Mouse (Mus musculus) CD4-positive helper T cell, adult 2 months (primary cell): Measurements from ENCODE around the gene 6030468B19Rik.

Source experiments
- DNase-seq: peaks from one replicate; pipeline ENCODE4 v3.0.0-alpha.2; 2012; ENCODE audit warnings: low read depth, missing footprints, low spot score

6030468B19Rik gene

DNA sequence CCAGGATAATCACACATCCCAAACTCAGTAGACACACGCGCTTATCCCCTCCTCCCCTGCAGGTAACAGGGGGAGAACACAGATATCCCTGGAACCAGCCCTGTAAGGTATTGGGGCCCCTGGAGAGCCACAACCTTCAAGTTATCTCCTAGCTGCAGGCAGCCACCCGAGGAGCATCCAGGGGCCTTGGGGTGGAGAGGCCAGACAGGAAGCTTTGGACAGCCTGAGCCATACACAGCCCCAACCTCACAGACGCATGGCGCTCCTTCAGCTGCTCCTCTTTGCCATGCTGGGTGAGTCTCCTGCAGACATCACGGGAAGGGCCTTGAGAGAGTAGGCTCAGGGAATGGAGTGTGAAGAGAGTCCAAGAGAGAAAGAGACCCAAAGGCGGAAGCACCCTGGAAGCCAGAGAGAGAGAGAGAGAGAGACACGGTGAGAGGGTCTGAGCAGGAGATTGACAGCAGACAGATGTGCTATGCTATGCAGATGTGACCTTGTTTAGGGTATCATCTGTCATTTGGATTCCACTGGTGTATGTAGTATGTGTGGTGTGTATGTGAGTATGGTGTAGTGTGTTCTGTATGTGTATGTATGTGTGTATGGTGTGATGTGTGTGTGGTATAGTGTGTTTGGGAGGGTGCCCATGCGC lies at the start of gene 6030468B19Rik:
6030468B19Rik (plus strand) TSS at position 150 of the 649 bp plus-strand sequence.
- DNase-seq = no peak

DNA sequence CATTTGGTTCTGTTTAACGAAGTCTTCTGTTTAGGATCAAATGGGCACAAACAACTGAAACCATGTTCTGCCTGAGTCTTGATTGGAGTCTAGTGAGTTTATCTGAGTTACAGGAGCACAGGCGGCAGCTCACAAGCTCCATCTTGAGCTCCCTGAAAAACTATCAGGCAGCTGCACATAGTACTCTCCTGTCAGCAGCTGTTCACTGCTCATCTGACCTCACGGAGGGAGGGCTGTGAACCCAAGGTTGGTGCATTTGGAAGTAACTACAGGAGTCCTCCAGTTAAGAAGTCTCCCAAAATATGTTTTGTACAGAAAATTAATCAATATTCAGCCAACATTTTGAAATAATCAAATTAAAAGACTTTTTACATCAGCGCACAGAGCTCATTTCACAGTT lies 48.8 kb upstream of the 6030468B19Rik start:
- DNase-seq = no peak

DNA sequence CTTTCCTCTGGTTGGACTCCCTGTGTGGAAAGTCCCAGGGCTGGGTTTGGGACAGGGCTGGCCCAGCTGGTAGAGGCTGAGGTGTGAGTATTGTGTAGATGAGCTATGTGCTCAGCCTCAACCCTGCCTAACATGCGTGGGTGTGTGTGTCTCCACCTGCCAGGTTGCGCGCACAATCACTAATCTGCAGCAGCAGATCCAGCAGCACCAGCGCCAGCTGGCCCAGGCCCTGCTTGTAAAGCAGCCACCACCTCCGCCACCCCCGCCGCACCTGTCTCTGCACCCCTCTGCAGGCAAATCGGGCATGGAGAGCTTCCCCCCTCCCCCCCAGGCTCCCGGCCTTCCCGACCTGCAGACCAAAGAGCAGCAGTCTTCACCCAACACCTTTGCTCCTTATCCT lies 48.0 kb upstream of the 6030468B19Rik start:
- no peak for DNase-seq

DNA sequence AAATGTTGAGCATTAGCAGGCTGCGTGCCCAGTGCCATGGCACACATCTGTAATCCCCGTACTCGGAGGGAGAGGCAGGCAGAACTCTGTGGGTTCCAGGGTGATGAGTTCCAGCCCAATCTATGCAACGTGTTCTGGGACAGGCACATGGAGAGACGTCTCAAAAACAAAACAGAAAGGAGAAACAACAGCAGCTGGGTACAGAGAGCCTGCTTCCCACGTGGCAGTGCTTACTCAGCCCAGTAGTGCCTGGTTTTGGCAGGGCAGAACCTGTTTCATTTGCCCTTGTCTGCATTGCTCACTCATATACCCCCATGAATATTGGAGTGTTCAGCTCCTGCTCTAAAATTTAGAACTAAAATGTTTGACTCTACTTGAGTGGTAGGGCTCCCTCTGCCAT lies 45.9 kb upstream of the 6030468B19Rik start:
- DNase-seq = no peak

DNA sequence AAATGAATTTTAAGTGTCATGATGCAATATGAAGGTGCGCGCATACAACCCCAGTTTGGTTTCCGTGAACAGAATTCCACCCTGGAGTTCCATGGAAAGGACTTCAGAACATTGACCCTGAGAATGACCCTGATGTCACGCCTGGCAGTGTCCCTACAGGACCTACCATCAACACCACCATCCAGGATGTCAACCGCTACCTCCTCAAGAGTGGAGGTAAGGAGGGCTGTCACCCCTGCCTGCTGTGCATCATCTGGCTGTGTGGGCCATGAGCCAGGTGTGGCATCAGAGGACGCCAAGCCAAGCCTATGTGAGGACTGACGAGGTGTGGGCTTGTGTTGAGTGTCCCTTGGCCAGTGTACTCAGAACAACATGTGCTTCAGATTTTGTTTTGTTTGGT lies 41.6 kb upstream of the 6030468B19Rik start:
- DNase-seq = no peak

DNA sequence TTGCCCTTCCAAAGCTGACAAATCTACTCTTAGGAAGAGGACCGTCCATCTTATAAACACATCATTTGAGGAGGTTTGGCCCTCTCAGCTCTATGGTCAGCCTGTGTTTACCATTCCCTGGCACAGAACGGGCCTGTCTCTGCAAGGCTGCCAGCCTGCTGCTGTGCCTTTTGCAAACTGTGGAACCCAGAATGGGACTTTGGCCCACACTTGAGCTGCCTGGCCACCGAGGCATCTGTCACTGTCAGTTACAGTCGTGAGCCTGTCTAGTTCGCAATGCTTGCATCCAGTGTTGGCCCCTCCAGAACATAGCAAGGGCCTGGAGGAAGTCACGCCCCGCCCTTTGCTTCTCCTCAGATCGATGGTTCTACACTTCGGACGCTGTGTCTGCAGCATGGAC lies 38.2 kb upstream of the 6030468B19Rik start:
- no peak for DNase-seq

DNA sequence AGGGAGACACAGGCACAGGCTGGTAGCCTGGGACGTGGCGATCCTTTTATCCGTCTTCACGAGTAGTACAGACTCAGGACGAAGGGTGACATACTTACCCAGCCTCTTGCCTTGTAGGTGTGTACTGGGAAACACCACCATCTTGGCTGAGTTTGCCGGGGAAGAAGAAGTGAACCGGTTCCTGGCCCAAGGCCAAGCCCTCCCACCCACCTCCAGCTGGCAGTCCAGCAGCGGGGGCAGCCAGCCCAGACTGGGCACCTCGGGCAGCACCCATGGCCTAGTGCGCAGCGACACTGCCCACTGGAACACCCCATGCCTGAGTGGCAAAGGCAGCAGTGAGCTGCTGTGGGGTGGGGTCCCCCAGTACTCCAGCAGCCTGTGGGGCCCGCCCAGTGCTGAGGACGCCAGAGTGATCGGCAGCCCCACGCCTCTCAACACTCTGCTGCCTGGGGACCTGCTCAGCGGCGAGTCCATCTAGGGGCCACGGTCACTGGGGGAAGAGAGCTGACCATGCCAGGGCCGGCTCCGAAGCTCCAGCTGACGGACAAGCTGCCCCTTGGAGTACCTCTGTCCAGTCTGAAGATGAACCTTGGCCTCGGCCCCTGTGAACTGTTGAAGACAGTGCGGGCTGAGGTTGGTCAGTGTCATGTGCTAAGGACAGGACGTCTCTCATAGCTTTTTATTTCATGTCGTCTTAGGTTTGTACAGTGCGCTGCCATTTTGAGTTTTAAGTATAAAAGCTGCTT lies 36.9 kb upstream of the 6030468B19Rik start:
- DNase-seq = no peak

DNA sequence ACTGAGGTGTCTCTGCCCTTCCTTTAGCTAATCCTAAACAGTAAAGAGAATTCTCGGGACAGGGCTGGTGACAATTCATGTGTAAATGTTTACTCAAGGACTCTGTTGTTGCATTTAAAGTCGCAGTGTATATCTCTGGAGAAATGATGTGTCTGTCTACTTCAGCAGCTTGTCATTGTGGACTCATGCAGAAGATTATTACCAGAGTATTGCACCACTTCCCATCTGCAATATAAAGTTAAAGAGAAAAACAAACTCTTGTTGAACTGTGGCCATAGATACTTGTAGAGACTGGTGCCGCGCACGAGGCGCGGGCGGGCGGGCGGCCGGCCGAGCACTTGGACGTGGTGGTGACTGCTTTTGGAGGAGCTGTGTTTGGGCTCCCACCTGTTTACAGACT lies 35.7 kb upstream of the 6030468B19Rik start:
- no peak for DNase-seq

DNA sequence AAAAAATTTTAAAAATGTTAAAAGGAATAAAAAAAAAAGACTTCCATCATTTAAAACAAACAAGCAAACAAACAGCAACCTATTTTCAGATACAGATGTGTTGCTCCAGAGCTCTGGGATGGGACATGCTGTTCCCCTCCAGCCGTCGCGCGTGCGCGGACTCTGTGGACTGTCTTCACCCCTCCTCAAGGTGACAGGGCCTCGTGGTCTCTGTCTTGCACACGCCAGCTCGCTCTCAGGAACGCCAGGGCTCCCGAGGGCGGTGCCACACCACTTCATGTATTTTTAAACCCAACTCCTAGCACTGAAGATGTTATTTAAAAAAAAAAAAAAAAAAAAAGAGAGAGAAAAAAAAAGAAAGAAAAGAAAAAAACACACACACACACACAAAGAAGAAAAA lies 35.2 kb upstream of the 6030468B19Rik start:
- no peak for DNase-seq

DNA sequence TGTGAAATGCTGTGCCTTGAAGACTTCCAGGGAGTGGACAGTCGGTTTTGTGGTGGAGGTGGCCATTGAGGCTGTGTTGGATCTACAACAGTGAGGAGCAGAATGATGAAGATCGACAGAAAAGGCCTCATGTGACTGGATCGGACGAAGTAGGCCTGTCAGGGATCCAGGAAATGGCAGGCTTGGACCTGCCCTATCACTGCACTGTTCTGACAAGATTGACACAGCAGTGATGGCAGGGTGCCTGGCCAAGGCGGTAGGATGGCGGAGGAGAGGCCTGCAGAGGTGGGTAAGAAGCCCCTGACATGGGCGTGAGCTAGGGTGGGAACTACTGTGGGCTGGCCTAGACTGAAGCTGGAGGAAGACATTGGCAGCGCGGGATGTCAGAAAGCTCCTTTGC lies 33.1 kb upstream of the 6030468B19Rik start:
- DNase-seq = no peak

DNA sequence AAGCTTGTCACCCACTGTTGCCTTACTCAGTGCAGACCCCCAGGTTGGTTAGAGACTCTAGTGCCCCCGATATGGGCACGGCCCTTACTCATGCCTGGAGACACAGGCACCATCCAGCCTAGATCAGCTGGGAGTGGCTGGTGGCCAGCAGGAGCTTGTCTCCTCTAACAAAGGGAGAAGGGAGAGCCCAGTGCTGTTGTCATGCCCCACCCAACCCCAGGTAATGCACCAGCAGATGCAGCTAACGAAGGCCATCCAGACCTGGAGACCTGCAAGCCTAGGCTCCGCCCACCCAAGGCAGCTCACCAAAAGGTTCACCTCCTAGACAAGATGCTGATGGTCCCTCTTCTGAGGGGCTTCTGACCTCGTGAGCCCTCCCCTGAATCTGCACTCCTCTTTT lies 32.1 kb upstream of the 6030468B19Rik start:
- no peak for DNase-seq

DNA sequence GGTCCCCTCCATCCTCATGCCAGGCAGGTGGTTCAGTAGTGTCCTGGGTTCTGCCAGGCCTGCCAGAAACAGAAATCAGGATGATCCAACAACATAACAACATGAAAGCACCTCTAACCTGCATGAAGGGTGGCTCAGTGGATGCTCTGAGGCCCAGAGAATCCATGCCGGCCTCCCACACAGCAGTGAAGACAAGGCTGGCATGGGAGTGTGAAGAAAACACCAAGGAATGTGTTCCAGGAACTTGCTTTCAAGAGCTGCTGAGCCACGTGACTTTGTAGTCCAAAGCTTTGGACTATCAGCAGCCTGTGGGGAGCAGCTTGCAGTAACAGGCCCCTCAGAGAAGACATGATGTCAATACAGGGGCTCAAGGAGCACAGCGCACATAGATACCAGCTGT lies 31.2 kb upstream of the 6030468B19Rik start:
- DNase-seq = no peak

DNA sequence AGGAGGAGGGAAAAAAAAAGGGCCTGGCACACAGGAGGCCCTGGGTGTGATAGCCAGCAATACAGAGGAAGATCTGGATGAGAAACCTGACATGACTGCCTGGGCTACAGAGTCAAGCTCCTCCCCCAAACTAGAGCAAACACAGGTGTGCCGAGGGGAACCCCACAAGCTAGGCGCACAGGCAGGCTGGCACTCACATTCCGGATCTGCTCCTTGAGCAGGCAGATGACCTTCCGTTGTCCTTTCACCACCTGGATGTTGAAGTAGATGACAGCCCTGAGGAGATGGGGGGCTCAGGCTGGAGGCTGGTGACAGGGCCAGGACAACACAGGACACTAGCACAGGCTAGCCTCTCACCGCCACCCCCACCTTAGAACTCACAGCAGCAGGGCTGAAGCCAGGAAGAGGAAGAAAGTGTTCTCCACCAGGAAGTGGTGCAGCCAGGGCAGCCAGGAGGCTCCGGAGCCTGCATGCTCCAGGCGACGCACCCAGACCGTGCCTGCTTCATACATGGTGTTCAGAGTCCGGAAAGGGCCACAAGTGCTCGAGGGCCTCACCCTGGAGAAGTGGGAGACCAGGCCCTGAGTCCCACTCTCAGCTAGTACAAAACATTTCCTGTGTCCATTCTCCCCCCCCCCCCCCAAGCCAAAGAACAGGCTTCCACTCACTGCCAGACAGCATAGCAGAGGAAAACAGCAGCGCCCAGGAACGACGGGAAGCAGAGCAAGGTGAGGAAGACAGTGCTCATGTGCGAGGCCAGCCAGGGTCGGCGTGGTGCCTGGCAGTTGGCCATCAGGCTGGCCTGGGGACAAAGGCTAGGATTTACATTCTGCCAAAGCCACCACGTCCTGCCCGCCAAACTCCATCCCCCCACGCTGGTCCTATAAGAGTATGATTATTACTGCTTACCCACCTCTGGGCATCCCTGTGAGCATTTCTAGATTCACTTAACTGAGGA lies 28.5 kb upstream of the 6030468B19Rik start:
- DNase-seq = no peak

DNA sequence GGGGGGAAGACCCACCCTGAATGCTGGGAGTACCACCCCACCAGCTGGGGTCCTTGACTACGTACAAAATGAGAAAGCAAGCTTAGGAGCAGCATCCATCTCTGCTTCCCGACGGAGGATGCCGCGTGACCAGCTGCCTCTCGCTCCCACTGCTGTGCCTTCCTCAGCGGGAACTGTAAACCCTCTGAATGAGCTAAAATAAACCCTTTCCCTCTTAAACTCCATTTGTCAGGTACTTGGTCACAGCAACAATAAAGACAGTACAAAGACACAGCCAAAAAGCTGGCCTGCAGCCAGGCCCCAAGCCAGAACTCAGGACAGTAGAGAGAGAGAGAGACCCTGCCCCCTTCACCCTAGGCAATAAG lies 27.8 kb upstream of the 6030468B19Rik start:
- DNase-seq = no peak

DNA sequence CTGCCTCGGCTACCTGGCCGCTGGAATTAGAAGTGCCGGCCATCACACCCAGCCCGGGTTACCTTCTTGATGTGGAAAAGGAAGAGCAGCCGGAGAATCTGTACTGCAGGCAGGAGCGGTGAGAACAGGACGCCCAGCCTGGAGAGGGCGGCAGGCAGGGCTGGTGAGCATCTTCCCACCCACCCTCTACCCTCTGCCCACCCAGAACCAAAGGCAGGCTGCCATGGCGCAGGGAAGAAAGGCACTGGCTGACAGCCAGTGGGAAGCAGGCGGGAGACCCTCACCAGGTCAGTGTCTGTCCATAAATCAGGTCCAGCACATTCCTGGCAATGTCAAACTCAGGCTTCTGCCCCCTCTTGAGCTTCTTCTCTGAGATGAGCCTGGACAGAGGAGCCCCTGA lies 27.1 kb upstream of the 6030468B19Rik start:
- DNase-seq = no peak

DNA sequence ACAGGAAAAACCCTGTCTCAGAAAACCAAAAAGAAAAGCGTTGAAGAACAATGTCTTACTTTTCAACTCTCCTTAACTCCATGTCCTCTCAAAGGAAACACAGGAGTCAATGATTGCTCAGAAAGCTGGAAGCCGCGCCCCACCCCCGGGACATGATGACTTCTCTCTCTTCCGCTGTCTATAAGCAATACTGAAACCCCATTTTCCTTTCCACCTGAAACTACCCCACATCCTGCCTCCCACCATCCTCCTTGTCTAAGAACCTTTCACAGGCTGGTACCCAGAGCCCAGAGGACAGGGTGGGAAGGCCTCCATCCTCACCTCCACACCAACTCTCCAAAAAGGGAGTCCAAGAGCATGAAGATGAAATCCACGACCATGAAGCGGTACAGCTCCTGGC lies 25.1 kb upstream of the 6030468B19Rik start:
- DNase-seq = peak; percentile 71

DNA sequence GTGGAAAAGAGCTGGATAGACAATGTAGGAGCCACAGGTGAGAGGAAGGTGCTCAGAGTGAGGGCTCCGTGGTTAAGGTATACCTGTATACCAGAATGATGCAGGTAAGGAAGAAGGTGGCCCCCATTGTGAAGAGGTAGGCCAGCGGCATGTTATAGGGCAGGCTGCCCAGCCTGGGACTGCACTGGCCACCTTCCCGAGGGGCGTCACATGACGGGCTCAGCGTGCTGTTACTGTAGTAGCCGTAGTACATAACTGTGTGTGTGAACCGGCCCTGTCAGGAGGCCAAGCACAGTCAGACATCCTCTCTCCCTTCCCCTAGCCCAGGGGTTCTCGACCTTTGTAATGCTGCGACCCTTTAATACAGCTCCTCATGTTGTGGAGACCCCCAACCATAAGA lies 22.5 kb upstream of the 6030468B19Rik start:
- no peak for DNase-seq

DNA sequence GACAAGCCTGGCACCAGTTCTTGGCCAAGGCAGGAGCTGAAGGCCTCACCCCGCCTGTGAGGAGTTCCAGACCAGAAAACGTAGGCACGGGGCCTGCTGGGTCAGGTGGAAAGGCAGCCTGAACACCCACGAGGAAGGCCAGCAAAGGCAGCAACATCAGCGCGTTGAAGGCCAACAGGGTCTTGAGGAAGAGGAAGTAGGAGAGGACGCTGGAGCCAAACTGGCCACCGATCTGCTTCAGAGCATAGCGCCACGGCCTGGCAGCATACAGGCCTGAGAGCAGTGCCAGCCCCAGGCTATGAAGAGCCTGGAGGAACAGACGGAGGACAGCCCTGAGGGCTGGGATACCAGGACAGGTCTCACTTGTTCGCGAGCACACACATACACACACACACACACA lies 21.9 kb upstream of the 6030468B19Rik start:
- DNase-seq = no peak

DNA sequence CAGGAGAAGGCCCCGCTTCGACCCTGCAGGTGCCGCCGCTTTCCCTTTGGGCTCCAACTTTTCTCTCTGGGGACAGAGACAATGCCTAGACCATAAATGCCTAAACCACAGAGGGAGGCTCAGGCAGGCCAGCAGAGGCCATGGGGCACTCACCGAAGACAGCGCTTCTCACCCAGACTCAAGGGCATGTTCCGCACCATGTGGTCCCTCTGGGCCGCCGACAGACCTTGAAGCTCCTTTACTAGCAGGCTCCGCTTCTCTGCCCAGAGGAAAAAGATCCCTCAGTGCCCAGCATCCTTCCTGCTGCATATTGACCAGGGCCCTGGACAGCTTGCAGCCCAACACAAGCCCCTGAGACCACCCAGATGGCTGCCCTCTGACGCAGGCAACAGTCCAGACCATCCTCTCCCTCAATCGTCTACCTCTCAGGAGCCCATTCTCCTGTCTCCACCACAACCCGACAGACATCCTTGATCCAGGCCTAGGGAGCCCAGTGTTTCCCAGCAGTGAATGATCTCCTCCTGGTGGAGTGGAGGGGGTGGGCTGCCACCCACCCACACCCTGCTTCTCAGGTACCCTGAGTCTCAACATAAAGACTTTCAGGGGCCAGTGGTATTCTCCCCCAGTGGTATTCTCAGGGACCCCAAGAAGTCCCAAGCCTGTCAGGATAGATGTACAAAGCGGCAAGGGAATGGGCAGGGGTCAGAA lies 21.2 kb upstream of the 6030468B19Rik start:
- no peak for DNase-seq

DNA sequence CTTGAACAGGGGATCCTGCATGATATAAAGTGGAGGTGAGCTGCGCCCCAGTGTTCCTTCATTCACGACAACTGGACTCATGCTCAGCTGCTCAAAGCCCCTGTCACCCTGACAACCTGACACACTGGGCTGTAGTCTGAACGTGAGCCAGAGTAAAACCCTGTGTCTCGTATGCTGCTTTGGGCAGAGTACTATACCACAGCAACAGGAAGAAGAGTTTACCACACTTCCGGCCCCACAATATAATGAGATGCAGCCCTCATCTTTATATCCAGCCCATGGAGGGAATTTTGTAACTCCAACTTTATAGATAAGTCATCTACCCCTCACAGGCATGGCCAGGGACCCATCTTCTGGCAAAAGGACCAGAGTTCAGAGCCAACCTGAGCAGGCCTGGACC lies 20.3 kb upstream of the 6030468B19Rik start:
- DNase-seq = peak; percentile 81

DNA sequence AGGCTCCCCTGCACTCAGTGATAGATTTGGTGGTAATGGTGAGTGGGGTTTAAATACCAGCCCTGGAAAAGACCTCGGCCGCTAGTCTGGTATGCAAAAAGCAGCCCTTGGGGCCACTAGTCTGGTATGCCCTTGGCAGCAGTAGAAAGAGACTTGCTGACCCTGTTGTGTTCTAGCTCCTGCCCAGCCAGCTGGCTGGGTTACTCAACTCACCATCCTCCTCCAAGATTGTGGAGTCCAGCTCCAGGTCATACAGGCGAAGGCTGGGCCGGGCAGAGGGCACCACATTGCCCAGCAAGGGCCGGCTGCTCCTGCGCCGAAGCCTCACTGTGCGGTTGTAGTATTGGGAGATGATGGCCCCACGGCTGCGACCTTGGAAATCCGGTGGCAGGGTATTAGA lies 19.4 kb upstream of the 6030468B19Rik start:
- no peak for DNase-seq
